7 mouse cellular contexts compared by ENCODE assay signal in the genomic region with DNA sequence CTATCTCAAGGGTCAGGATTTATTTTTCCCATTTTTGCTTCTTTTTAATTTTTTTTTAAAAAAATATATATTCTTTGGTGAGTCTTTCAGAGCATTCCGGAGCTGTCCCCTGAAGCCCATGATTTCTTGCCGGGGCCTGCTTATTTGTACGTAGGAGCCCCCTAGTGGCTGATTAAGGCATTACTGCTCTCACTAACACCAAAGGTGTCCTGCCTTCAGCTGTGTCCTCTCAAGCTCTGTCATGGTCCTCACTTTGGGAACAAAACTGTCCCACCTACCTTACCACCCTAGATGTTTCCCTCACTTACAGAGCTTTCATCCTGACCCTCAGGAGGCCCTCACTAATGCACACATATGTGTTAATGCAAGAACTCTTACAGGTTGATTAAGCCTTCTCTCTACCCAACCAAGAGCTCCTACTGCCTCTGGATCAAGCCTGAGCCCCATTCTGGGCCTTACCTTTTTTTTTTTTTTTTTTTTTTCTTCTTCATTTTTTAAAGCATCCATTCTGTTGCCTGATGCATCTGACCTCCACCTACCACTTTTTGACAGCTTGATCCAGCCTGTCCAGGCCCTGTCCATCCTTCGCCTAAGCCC. TPM values are rescaled to one million over a fixed set of nuclear protein-coding genes. Genes with fewer than 3 reads are reported as not detected.
A peak's percentile ranks its signal among the peaks of the same experiment; 100 is the strongest.
DNase-seq lines count a peak whose midpoint lies in the region; ATAC-seq lines count a peak whose summit lies in the region.

No protein-coding gene starts in this region.

- 26% methylated on average over 4 of the region's 4 CpGs for WGBS in midbrain, embryonic 14.5 days

- intact Hi-C loops in left cerebral cortex, postnatal 4 days (cut with DNase I): loop anchor here (5.0 kb wide), 2 partner anchors 81 to 151 kb away; partner anchors contain the start of gene Gatad2b

- H3K9ac ChIP-seq in midbrain, embryonic 14.5 days (replicated peaks; ENCODE audit: low read length): no peak overlapping the region

- H3K36me3 ChIP-seq in midbrain, embryonic 14.5 days (ENCODE audit: control insufficient read depth, insufficient read depth, low read length): no peaks in the 10 kb centered on the region

- peak; percentile 64 for DNase-seq in adrenal gland, adult 8-10 months
- DNase-seq in embryo, embryonic 10.5 days (ENCODE audit: low spot score): peak; percentile 93
- peak; percentile 79 for DNase-seq in kidney, adult 11 months
- DNase-seq in left cerebral cortex, postnatal 4 days: peak; percentile 86
- DNase-seq in midbrain, embryonic 14.5 days: peak; percentile 95
- peak; percentile 63 for DNase-seq in spleen, adult 12 weeks (ENCODE audit: low spot score)

- no peak overlapping the region for H3K4me3 ChIP-seq in midbrain, embryonic 14.5 days (replicated peaks; ENCODE audit: low read depth, low read length)

- peak; percentile 91 for ATAC-seq in granulocyte monocyte progenitor cell, adult 5-6 weeks (replicated peaks; ENCODE audit: poor library complexity, severe bottlenecking)
- peak; percentile 48; the same call in 1 of the 2 replicates for ATAC-seq in midbrain, embryonic 14.5 days (ENCODE audit: low FRiP score, low TSS enrichment)

- H3K27me3 ChIP-seq in midbrain, embryonic 14.5 days (ENCODE audit: control insufficient read depth, insufficient read depth, low read length): no peaks in the 10 kb centered on the region

- no peak overlapping the region for H3K27ac ChIP-seq in midbrain, embryonic 14.5 days (replicated peaks; ENCODE audit: low read depth, low read length)

- no peaks in the 10 kb centered on the region for H3K4me1 ChIP-seq in midbrain, embryonic 14.5 days (ENCODE audit: control insufficient read depth, insufficient read depth, low read length)

- no peaks in the 10 kb centered on the region for H3K9me3 ChIP-seq in midbrain, embryonic 14.5 days (ENCODE audit: control insufficient read depth, low read length)

- no peak overlapping the region for H3K4me2 ChIP-seq in midbrain, embryonic 14.5 days (ENCODE audit: low read length)

RNA-seq across cellular contexts. Expression of gene Slc27a3, which starts 16.2 kb away (rescaled TPM):
- 100 to 1,000 TPM; 132 to 297 (median 196) TPM for total RNA-seq in adrenal gland, adult 8-10 months (2022)
- 2.1 and 4.2 TPM in 2 replicates for total RNA-seq in granulocyte monocyte progenitor cell, adult 5-6 weeks (2014; fragmentation: Nextera tagmentation)
- total RNA-seq in granulocyte monocyte progenitor cell, adult 5-6 weeks (2017): 0.88 and 0.99 TPM in 2 replicates
- 10 to 100 TPM; 25.8 to 26.3 TPM for total RNA-seq in left cerebral cortex, postnatal 4 days (2021)
- polyA plus RNA-seq in midbrain, embryonic 14.5 days (2014; fragmentation: Nextera tagmentation; extraction: Ambion mirVana): 23.6 and 25.0 TPM in 2 replicates

RNA-seq across cellular contexts. Expression of gene Ints3, which starts 59.9 kb away (rescaled TPM):
- total RNA-seq in adrenal gland, adult 8-10 months (2022): 100 to 1,000 TPM; 107 to 119 (median 110) TPM
- 29.3 and 47.1 TPM in 2 replicates for total RNA-seq in granulocyte monocyte progenitor cell, adult 5-6 weeks (2014; fragmentation: Nextera tagmentation)
- total RNA-seq in granulocyte monocyte progenitor cell, adult 5-6 weeks (2017): 18.4 and 25.9 TPM in 2 replicates
- total RNA-seq in left cerebral cortex, postnatal 4 days (2021): 10 to 100 TPM; 71.0 to 73.8 TPM
- polyA plus RNA-seq in midbrain, embryonic 14.5 days (2014; fragmentation: Nextera tagmentation; extraction: Ambion mirVana): 32.3 and 35.0 TPM in 2 replicates

Comparison
In these comparisons a context has a peak if more than half of its experiments do, and no peak if none do; other contexts are left out.
1. RNA of gene Slc27a3, which starts 16.2 kb away (total RNA-seq): 132 to 297 TPM in adrenal gland, adult 8-10 months and 25.8 to 26.3 TPM in left cerebral cortex, postnatal 4 days; 0.88 to 4.2 TPM in granulocyte monocyte progenitor cell, adult 5-6 weeks; every median in the first group is over 4 times any median in the second.
2. Peak in every context shown above with its lines, with median percentiles within 50 percentile points of each other: DNase-seq.